Mouse (Mus musculus) embryonic facial prominence, embryonic 14.5 days (tissue): ENCODE measurements at regions not wholly inside any gene's neighbourhood (a gene's known extent, or its start where the extent isn't known, plus 50 kb on each side); places are given as distances from the start of the nearest gene placed in this dataset.
A peak's percentile ranks its signal among the peaks of the same experiment; 100 is the strongest.

Experiments used
- ATAC-seq: fragments of 200-750 bp; cut with Nextera tagmentation; 2 replicates; pipeline ENCODE4 v1.8.0; 2017; ENCODE audit warnings: low read depth, moderate number of reproducible peaks, moderate TSS enrichment
- DNase-seq: peaks from one replicate; pipeline ENCODE4 v3.0.0-alpha.2; 2015; ENCODE audit warnings: low spot score
- H3K27ac ChIP-seq: fragments of 300-500 bp; sonication (generic); replicated peaks from 2 replicates; pipeline ENCODE4 v1.5.1; 2014; ENCODE audit warnings: low read depth, mild to moderate bottlenecking, low read length, moderate library complexity
- H3K27me3 ChIP-seq: fragments of 300-500 bp; sonication (generic); replicated peaks from 2 replicates; pipeline ENCODE4 v1.6.1; 2014; ENCODE audit warnings: low read length; ENCODE audit not compliant: control insufficient read depth, insufficient read depth
- H3K36me3 ChIP-seq: fragments of 300-500 bp; sonication (generic); 2 replicates; pipeline ENCODE4 v1.6.1; 2014; ENCODE audit warnings: low read length, mixed read lengths; ENCODE audit not compliant: control insufficient read depth, insufficient read depth
- H3K4me1 ChIP-seq: fragments of 300-500 bp; sonication (generic); 2 replicates; pipeline ENCODE4 v1.6.1; 2014; ENCODE audit warnings: antibody characterized with exemption, low read length; ENCODE audit not compliant: control insufficient read depth, insufficient read depth
- H3K4me2 ChIP-seq: fragments of 300-500 bp; sonication (generic); 2 replicates; pipeline ENCODE4 v1.6.1; 2014; ENCODE audit warnings: low read depth, mild to moderate bottlenecking, low read length, moderate library complexity, mixed read lengths
- H3K4me3 ChIP-seq: fragments of 300-500 bp; sonication (generic); 2 replicates; pipeline ENCODE4 v1.5.1; 2014; ENCODE audit warnings: low read depth, mild to moderate bottlenecking, low read length
- H3K9ac ChIP-seq: fragments of 300-500 bp; sonication (generic); 2 replicates; pipeline ENCODE4 v1.6.1; 2014; ENCODE audit warnings: low read depth, mild to moderate bottlenecking, low read length, moderate library complexity, mixed read lengths
- H3K9me3 ChIP-seq: fragments of 300-500 bp; sonication (generic); 2 replicates; pipeline ENCODE4 v1.6.1; 2016; ENCODE audit warnings: low read length; ENCODE audit not compliant: control insufficient read depth
- WGBS: fragments of 180-500 bp; shearing (Covaris S2); extraction: QIAGEN DNeasy Blood & Tissue Kit; methylation state at CpG from one replicate; pipeline ENCODE4 v1.1.7; 2014; 5-methylcytosine and 5-hydroxymethylcytosine counted together

DNA sequence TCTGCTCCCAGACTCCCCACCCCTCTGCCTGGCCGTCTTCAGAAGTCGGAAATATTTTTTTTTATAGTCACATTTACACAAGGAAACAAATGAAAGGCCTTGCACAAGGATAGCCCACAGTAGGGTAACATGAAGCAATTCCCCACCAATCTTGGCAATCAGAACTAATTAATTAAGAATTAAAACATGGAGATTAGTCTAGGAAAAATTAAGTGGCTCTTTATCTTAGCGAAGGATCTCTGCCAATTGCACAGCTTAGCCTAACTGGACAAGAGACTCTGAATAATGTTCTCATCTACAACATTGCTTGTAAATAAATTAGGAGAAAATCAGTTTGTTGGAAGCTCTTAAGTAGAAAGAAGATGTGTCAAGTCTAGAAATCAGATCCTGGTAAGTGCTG is 220.3 kb upstream of the Runx1 start:
- Histone ChIP-seq H3K27ac (no peak overlapping the region), H3K9me3 (no peaks in the 10 kb centered on the region), H3K4me3 (no peak overlapping the region), H3K27me3 (no peaks in the 10 kb centered on the region), H3K4me1 (peaks cover 10% of the 10 kb centered on the region; the same call in 1 of the 2 replicates), H3K36me3 (no peaks in the 10 kb centered on the region), H3K9ac (no peak overlapping the region), H3K4me2 (no peak overlapping the region)
- 89% methylated on average over 3 of the region's 3 CpGs for WGBS
- no peak for DNase-seq
- no peak for ATAC-seq

DNA sequence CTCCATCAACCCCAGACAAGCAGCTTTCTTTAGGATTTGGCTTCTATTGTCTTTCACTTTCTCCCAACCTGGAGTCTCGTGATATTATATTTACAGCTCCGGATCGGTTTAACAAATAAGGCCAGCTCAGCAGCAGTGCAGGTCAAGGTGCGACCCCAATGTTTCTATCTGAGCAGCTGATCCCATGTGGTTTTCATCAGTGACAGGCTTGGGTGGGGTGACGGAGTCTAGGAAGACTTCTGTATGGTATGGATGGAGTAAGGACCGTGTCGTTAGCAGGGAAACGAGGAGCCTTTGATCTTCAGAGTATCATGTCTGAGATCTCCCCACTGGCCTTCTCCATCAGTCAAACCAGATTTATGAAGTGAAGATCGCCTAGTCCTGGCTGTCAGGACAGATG is 217.4 kb upstream of the Runx1 start:
- Histone ChIP-seq H3K27ac (peak overlapping the region; percentile 42; the same call in 1 of the 2 replicates), H3K36me3 (no peaks in the 10 kb centered on the region), H3K4me1 (peaks cover 10% of the 10 kb centered on the region; the same call in 1 of the 2 replicates), H3K9me3 (no peaks in the 10 kb centered on the region), H3K4me3 (no peak overlapping the region), H3K27me3 (no peaks in the 10 kb centered on the region), H3K4me2 (peak overlapping the region; percentile 15), H3K9ac (no peak overlapping the region)
- no peak for DNase-seq
- peak; percentile 24; the same call in 1 of the 2 replicates for ATAC-seq
- 24% methylated on average over 9 of the region's 9 CpGs for WGBS

DNA sequence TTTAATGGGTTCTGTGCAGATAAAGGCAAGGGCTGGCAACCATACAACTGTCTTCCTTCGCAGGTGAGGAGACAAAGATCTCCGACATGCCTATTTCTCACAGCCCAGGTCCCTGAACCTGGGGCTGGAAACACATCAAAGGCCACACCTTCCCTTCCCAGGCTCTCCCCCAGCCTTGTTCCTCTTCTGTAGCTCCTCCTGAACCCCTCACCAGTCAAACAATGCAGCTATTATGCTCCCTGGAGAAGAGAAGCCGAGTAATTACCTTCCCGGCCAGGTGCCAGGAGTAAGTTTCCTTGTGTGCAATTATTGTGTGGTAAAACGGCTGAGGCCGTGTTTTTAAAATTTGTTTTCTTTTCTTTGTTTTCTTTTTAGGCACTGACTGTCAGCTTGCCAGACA is 217.0 kb upstream of the Runx1 start:
- peak; percentile 92 for DNase-seq
- no peaks in the 10 kb centered on the region for H3K36me3 ChIP-seq
- H3K9me3 ChIP-seq = no peaks in the 10 kb centered on the region
- H3K4me1 ChIP-seq = peaks cover 10% of the 10 kb centered on the region; the same call in 1 of the 2 replicates
- H3K27ac ChIP-seq = 0 out of 2 replicates have a peak overlapping the region, but pooled peaks have one; percentile 42
- H3K4me2 ChIP-seq = peak overlapping the region; percentile 15
- no peak overlapping the region for H3K9ac ChIP-seq
- no peak overlapping the region for H3K4me3 ChIP-seq
- H3K27me3 ChIP-seq = no peaks in the 10 kb centered on the region
- WGBS = 31% methylated on average over 6 of the region's 6 CpGs
- ATAC-seq = peak; percentile 91

DNA sequence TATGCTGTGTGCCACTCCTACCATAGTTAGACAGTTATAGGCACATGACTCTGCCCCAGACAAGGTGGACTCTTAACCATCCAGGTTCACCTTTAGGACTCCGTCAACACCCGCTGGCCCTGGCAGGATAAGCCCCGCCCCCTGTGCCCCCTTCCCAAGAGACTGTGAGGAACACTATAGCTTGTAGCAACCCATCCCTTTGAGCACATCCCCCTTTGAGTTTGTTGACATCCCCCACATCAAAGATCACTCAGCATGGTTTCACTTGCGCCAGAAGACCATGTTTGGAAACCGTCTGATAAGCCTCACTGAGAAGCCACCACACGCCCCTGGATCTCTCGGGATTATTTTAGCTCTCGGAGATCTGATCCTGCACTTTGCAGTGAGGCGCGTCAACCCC is 216.5 kb upstream of the Runx1 start:
- Histone ChIP-seq H3K9me3 (no peaks in the 10 kb centered on the region), H3K4me1 (peaks cover 10% of the 10 kb centered on the region; the same call in 1 of the 2 replicates), H3K4me2 (no peak overlapping the region), H3K4me3 (no peak overlapping the region), H3K27ac (no peak overlapping the region), H3K27me3 (no peaks in the 10 kb centered on the region), H3K9ac (no peak overlapping the region), H3K36me3 (no peaks in the 10 kb centered on the region)
- DNase-seq (no peak), ATAC-seq (peak; percentile 60)
- 40% methylated on average over 10 of the region's 10 CpGs for WGBS

DNA sequence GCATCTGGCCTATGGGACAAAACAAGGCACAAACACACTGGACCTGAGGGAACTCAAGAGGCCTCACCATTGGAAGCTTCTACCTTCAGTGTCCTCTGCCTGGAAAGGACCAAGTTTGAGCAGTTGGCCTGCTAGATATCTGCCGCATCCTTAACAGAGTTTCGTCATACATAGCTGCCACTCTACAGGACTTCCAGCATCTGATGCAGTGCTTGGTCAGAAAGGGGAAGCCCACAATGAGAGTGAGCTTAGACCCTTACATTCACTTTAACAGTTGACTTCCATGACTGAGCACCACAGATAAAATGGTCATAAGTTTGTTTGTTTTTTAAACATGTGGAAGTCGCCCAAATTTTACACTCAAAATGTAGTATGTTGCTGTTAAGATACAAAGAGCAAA is 215.9 kb upstream of the Runx1 start:
- DNase-seq (no peak), ATAC-seq (no peak)
- Histone ChIP-seq H3K4me1 (peaks cover 10% of the 10 kb centered on the region; the same call in 1 of the 2 replicates), H3K27ac (no peak overlapping the region), H3K4me3 (no peak overlapping the region), H3K9ac (no peak overlapping the region), H3K9me3 (no peaks in the 10 kb centered on the region), H3K4me2 (no peak overlapping the region), H3K36me3 (no peaks in the 10 kb centered on the region), H3K27me3 (no peaks in the 10 kb centered on the region)
- WGBS = 91% methylated on average over 3 of the region's 3 CpGs

DNA sequence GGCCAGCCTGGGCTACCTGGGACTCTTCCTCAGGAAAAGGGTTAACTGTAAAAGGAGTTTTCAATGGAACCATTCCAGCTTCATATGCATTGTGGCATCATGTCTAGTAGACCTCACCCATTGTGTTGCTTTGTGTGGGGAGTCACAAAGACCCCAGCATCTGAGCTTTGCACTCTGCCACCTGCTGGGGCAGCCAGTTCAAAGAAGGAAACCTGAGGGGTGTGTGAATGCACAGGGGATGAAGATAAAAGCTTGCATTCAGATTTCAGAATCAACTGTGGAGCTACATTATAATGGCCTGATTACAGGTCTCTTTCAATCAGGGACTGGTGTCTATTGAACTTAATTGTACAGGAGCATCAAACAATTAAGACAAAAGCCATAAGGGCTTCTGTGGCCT is 215.4 kb upstream of the Runx1 start:
- ATAC-seq (no peak), DNase-seq (no peak)
- Histone ChIP-seq H3K4me2 (no peak overlapping the region), H3K27ac (no peak overlapping the region), H3K9me3 (no peaks in the 10 kb centered on the region), H3K4me1 (peaks cover 10% of the 10 kb centered on the region; the same call in 1 of the 2 replicates), H3K4me3 (no peak overlapping the region), H3K27me3 (no peaks in the 10 kb centered on the region), H3K9ac (no peak overlapping the region), H3K36me3 (no peaks in the 10 kb centered on the region)

DNA sequence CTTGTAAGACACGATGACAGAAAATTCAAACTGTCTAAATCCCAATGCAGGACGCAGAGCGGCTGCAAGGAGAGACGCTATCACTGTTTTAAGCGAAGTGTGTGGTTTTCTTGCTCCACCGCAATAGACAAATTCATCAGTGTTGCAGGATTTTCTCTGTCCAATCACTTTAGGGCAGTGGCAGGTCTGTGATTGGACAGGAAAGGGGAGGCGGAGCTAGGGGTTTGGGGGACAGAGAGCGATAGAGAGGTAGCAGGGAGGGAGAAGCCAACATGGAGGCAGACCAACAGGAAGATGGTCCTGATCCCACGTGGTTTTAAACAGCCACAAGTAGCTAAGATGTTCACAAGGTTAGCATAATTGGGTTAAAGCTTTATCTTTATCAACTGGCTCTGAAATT is 209.7 kb upstream of the Runx1 start:
- Histone ChIP-seq H3K4me1 (peaks cover 6% of the 10 kb centered on the region; the same call in 1 of the 2 replicates), H3K9ac (no peak overlapping the region), H3K4me2 (no peak overlapping the region), H3K9me3 (no peaks in the 10 kb centered on the region; the same call in 1 of the 2 replicates), H3K27ac (no peak overlapping the region), H3K4me3 (no peak overlapping the region), H3K36me3 (no peaks in the 10 kb centered on the region), H3K27me3 (no peaks in the 10 kb centered on the region)
- 88% methylated on average over 9 of the region's 9 CpGs for WGBS
- DNase-seq = no peak
- no peak for ATAC-seq

DNA sequence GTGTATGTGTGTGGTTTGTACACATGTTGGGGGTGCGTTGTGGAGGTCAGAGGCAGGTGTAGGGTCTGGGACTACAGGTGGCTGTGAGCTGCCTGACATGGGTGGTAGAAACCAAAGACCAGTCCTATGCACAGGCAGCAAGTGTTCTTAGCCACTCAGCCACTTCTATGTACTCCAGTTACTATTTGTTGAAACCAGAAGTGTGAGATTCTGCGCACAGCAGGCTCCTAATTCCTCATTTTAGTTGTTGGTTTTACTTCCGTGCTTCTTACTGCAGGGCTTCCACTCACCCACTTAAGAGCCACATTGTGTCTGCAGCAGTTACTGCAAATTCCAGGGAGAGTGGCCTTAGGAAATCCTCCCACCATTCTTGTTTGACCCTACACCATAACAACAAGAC is 208.0 kb upstream of the Runx1 start:
- no peaks in the 10 kb centered on the region; the same call in 1 of the 2 replicates for H3K9me3 ChIP-seq
- no peaks in the 10 kb centered on the region for H3K36me3 ChIP-seq
- H3K4me2 ChIP-seq = no peak overlapping the region
- no peak overlapping the region for H3K4me3 ChIP-seq
- ATAC-seq = no peak
- peaks cover 6% of the 10 kb centered on the region; the same call in 1 of the 2 replicates for H3K4me1 ChIP-seq
- H3K27ac ChIP-seq = no peak overlapping the region
- no peak for DNase-seq
- H3K9ac ChIP-seq = no peak overlapping the region
- H3K27me3 ChIP-seq = no peaks in the 10 kb centered on the region
- WGBS = 79% methylated on average over 3 of the region's 3 CpGs

DNA sequence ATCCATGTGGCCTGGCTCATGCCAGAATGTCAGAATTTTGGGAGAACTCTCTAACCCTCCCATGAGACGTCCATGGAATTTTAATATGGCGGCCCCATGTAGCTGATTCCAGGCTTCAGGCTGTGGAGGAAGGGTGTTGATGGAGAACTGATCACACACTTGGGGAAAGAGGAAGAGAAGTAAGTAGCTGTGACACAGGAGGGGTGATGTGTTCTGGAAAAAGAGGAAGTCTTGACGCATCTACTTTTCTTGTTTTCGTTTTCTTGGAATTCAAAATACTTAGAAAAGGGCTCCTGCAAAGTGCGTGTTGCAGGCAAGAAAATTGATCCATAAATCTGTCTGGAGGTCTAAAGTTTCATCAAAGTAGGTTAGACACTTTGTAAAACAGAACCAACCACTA is 205.7 kb upstream of the Runx1 start:
- Histone ChIP-seq H3K4me2 (no peak overlapping the region), H3K27ac (no peak overlapping the region), H3K36me3 (no peaks in the 10 kb centered on the region), H3K9me3 (no peaks in the 10 kb centered on the region; the same call in 1 of the 2 replicates), H3K9ac (no peak overlapping the region), H3K4me1 (peaks cover 9% of the 10 kb centered on the region; the same call in 1 of the 2 replicates), H3K4me3 (no peak overlapping the region), H3K27me3 (no peaks in the 10 kb centered on the region)
- no peak for DNase-seq
- ATAC-seq = no peak
- 72% methylated on average over 5 of the region's 5 CpGs for WGBS
